Mouse (Mus musculus) testis, adult 2 months (tissue): ENCODE data around the gene Dyx1c1.

Source experiments
- CTCF ChIP-seq: fragments of 200-500 bp; IDR thresholded peaks from 2 replicates; pipeline ENCODE4 v1.5.1; 2012; ENCODE audit warnings: low read depth, mild to moderate bottlenecking, inconsistent platforms, low read length, moderate library complexity; ENCODE audit not compliant: control insufficient read depth, insufficient read depth, insufficient replicate concordance
- POLR2A ChIP-seq: fragments of 200-500 bp; IDR thresholded peaks from 2 replicates; pipeline ENCODE4 v1.6.1; 2012; ENCODE audit warnings: low read depth, mild to moderate bottlenecking, inconsistent platforms, low read length, moderate library complexity; ENCODE audit not compliant: control insufficient read depth

DNA sequence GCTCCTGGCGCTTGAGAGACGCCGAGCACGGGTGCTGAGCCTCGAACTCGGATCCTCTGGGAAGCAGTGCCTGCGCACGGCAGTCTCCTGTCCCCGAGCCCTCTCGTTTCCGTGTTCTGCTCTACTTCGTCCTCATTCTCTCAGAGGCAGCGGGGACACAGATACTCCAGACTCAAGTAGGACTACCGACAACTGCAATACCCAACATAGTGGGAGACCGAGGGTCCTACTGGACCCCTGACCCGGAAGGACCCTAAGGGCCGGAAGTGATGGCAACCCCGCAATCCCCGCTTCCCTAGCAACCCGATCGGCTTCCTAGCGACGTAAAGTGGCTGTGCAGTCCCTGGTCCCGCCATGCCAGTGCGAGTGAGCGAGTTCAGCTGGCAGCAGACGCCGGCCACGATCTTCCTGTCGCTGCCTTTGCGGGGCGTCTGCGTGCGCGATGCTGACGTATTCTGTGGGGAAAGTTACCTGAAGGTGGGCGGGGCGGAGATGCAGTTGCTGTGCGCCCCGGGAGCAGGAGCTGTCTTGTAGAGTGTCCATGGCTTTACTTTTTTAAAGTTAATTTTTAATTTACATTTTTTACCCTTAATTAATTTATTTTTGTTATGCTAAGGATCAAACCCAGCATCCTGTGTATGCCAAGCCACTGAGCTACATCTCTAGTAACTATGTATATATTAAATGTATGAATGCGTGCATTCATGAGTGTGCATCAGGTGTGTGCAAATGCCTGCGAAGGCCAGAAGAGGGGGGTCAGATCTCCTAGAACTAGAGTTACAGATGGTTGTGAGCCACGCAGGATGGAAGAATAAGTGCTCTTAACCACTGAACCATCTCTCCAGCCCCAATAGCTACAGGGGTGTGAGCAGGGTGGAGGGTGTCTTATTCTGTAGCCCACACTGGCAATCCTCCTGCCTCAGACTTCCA is at the start of gene Dyx1c1, which contains the start of gene Gm44503:
- no peak for TF ChIP-seq CTCF
- TF ChIP-seq POLR2A, result peak; percentile 89
